Mouse (Mus musculus) CH12.LX (cell line): ENCODE measurements around the gene Hdac9. TPM values are rescaled to one million over a fixed set of nuclear protein-coding genes. Genes with fewer than 3 reads are reported as not detected.

ENCODE experiments used
- DNase-seq: peaks from one replicate; pipeline ENCODE4 v3.0.0-alpha.2; 2013; ENCODE audit errors: extremely low read depth
- H3K27ac ChIP-seq: 2 replicates; pipeline ENCODE4 v1.5.1; 2012; ENCODE audit warnings: low read depth, mild to moderate bottlenecking, control low read depth, moderate library complexity; ENCODE audit not compliant: insufficient read depth
- H3K27me3 ChIP-seq: replicated peaks from 2 replicates; pipeline ENCODE3; 2012; ENCODE audit warnings: inconsistent platforms
- H3K36me3 ChIP-seq, 2 experiments: replicated peaks in 1 of 2; 2 replicates each; pipeline versions ENCODE3 to v1.6.1; 2012; ENCODE audit warnings: inconsistent platforms in 1 of 2, low read length in 1 of 2, mild to moderate bottlenecking in 1 of 2, mixed read lengths in 1 of 2, moderate library complexity in 1 of 2; ENCODE audit not compliant: control insufficient read depth in 1 of 2, insufficient read depth in 1 of 2
- H3K4me1 ChIP-seq, 2 experiments: 2 replicates each; pipeline ENCODE4 v1.6.1; 2012; ENCODE audit warnings: inconsistent platforms in 1 of 2, moderate library complexity in 1 of 2; ENCODE audit not compliant: insufficient read depth in 2 of 2, control insufficient read depth in 1 of 2
- H3K4me2 ChIP-seq: 2 replicates; pipeline ENCODE4 v1.6.1; 2012; ENCODE audit warnings: low read depth, mild to moderate bottlenecking, control low read depth; ENCODE audit not compliant: poor library complexity, insufficient read depth, severe bottlenecking
- H3K4me3 ChIP-seq, 3 experiments: fragments of 150-350 bp in 1 of 3; sonication (generic) in 1 of 3; replicated peaks in 1 of 3; 2 replicates each; pipeline versions ENCODE3 to v1.5.1; 2011 to 2012; ENCODE audit warnings: low read depth in 2 of 3, low read length in 2 of 3, mild to moderate bottlenecking in 2 of 3, moderate library complexity in 2 of 3, control low read depth in 1 of 3, improper control_type of control experiment in 1 of 3, inconsistent platforms in 1 of 3, mixed read lengths in 1 of 3; ENCODE audit not compliant: poor library complexity in 1 of 3
- H3K79me2 ChIP-seq: replicated peaks from 2 replicates; pipeline ENCODE4 v1.6.1; 2012; ENCODE audit warnings: mild to moderate bottlenecking, moderate library complexity; ENCODE audit not compliant: control insufficient read depth, poor library complexity, insufficient read depth, severe bottlenecking; ENCODE audit errors: extremely low read depth
- H3K9ac ChIP-seq: 2 replicates; pipeline ENCODE4 v1.6.1; 2012; ENCODE audit warnings: low read depth, mild to moderate bottlenecking, control low read depth, moderate library complexity; ENCODE audit not compliant: insufficient read depth
- H3K9me3 ChIP-seq: replicated peaks from 2 replicates; pipeline ENCODE3; 2012; ENCODE audit warnings: low read length, inconsistent platforms, mixed read lengths
- CHD2 ChIP-seq: IDR thresholded peaks from 2 replicates; pipeline ENCODE4 v1.6.1; 2011; ENCODE audit warnings: low read length, improper control_type of control experiment
- CTCF ChIP-seq, 2 experiments: IDR thresholded peaks in 1 of 2; conservative IDR thresholded peaks in 1 of 2; 2 replicates each; pipeline ENCODE4 v1.5.1; 2011 to 2012; ENCODE audit warnings: low read depth in 2 of 2, low read length in 2 of 2, improper control_type of control experiment in 1 of 2, inconsistent platforms in 1 of 2, mild to moderate bottlenecking in 1 of 2, moderate library complexity in 1 of 2
- ELF1 ChIP-seq: IDR thresholded peaks from 2 replicates; pipeline ENCODE4 v1.6.1; 2014; ENCODE audit warnings: low read depth, mild to moderate bottlenecking, inconsistent platforms, low read length, improper control_type of control experiment
- EP300 ChIP-seq: IDR thresholded peaks from 2 replicates; pipeline ENCODE4 v1.6.1; 2011; ENCODE audit warnings: low read length, improper control_type of control experiment
- ETS1 ChIP-seq: conservative IDR thresholded peaks from 2 replicates; pipeline ENCODE4 v1.6.1; 2012; ENCODE audit warnings: low read depth, mild to moderate bottlenecking, inconsistent platforms, low read length, improper control_type of control experiment, moderate library complexity
- HCFC1 ChIP-seq: IDR thresholded peaks from 2 replicates; pipeline ENCODE4 v1.6.1; 2012; ENCODE audit warnings: low read depth, mild to moderate bottlenecking, inconsistent platforms, low read length, improper control_type of control experiment
- IRF4 ChIP-seq: IDR thresholded peaks from 2 replicates; pipeline ENCODE4 v1.6.1; 2014; ENCODE audit warnings: low read depth, mild to moderate bottlenecking, inconsistent platforms, low read length, improper control_type of control experiment
- JUN ChIP-seq: IDR thresholded peaks from 2 replicates; pipeline ENCODE4 v1.6.1; 2011; ENCODE audit warnings: low read depth, mild to moderate bottlenecking, low read length, improper control_type of control experiment, moderate library complexity; ENCODE audit not compliant: insufficient read depth
- JUND ChIP-seq: conservative IDR thresholded peaks from 2 replicates; pipeline ENCODE4 v1.6.1; 2011; ENCODE audit warnings: low read depth, low read length, improper control_type of control experiment
- KAT2A ChIP-seq: IDR thresholded peaks from 2 replicates; pipeline ENCODE4 v1.6.1; 2012; ENCODE audit warnings: low read length, improper control_type of control experiment, inconsistent platforms; ENCODE audit not compliant: insufficient replicate concordance
- MAZ ChIP-seq: IDR thresholded peaks from 2 replicates; pipeline ENCODE4 v1.6.1; 2012; ENCODE audit warnings: low read depth, mild to moderate bottlenecking, inconsistent platforms, low read length, improper control_type of control experiment, moderate library complexity
- MEF2A ChIP-seq: IDR thresholded peaks from 2 replicates; pipeline ENCODE4 v1.6.1; 2014; ENCODE audit warnings: low read depth, mild to moderate bottlenecking, inconsistent platforms, low read length, improper control_type of control experiment, borderline replicate concordance
- MXI1 ChIP-seq: IDR thresholded peaks from 2 replicates; pipeline ENCODE4 v1.6.1; 2011; ENCODE audit warnings: mild to moderate bottlenecking, low read depth, low read length, improper control_type of control experiment
- NELFE ChIP-seq: IDR thresholded peaks from 2 replicates; pipeline ENCODE4 v1.6.1; 2011; ENCODE audit warnings: low read depth, low read length, improper control_type of control experiment
- NRF1 ChIP-seq: IDR thresholded peaks from 2 replicates; pipeline ENCODE4 v1.6.1; 2014; ENCODE audit warnings: low read depth, mild to moderate bottlenecking, inconsistent platforms, low read length, improper control_type of control experiment, moderate library complexity
- PAX5 ChIP-seq: IDR thresholded peaks from 2 replicates; pipeline ENCODE4 v1.6.1; 2012; ENCODE audit warnings: low read length, inconsistent platforms, mixed read lengths
- RAD21 ChIP-seq: IDR thresholded peaks from 2 replicates; pipeline ENCODE4 v1.6.1; 2011; ENCODE audit warnings: low read depth, mild to moderate bottlenecking, low read length, improper control_type of control experiment, moderate library complexity
- RCOR1 ChIP-seq: conservative IDR thresholded peaks from 2 replicates; pipeline ENCODE4 v1.6.1; 2012; ENCODE audit warnings: low read depth, mild to moderate bottlenecking, inconsistent platforms, low read length, improper control_type of control experiment
- TBP ChIP-seq: conservative IDR thresholded peaks from 2 replicates; pipeline ENCODE4 v1.6.1; 2011; ENCODE audit warnings: low read depth, low read length, improper control_type of control experiment
- TCF12 ChIP-seq: IDR thresholded peaks from 2 replicates; pipeline ENCODE4 v1.6.1; 2014; ENCODE audit warnings: low read depth, mild to moderate bottlenecking, inconsistent platforms, low read length, improper control_type of control experiment
- UBTF ChIP-seq: IDR thresholded peaks from 2 replicates; pipeline ENCODE4 v1.6.1; 2012; ENCODE audit warnings: low read depth, mild to moderate bottlenecking, inconsistent platforms, low read length, improper control_type of control experiment, moderate library complexity
- USF2 ChIP-seq: conservative IDR thresholded peaks from 2 replicates; pipeline ENCODE4 v1.6.1; 2011; ENCODE audit warnings: low read depth, low read length, improper control_type of control experiment
- ZKSCAN1 ChIP-seq: IDR thresholded peaks from 2 replicates; pipeline ENCODE4 v1.6.1; 2012; ENCODE audit warnings: low read depth, inconsistent platforms, low read length, improper control_type of control experiment, borderline replicate concordance
- ZMIZ1 ChIP-seq: IDR thresholded peaks from 2 replicates; pipeline ENCODE4 v1.6.1; 2012; ENCODE audit warnings: low read depth, mild to moderate bottlenecking, inconsistent platforms, low read length, improper control_type of control experiment
- dilution Hi-C: fragments of 300-500 bp; cut with MboI; formaldehyde crosslinking; loops from 2 replicates; pipeline ENCODE4 v1.14.3; 2020; ENCODE audit warnings: low sequenced_read_pairs; ENCODE audit not compliant: extremely low pct_unique_long_range_greater_than_20kb, extremely low pct_ligation_motif_present
- in situ Hi-C: fragments of 300-500 bp; cut with MboI; formaldehyde crosslinking; loops from 3 replicates; pipeline ENCODE4 v1.14.3; 2019; ENCODE audit warnings: low sequenced_read_pairs, low pct_ligation_motif_present, low pct_unique_long_range_greater_than_20kb, mixed read lengths
- polyA plus RNA-seq: library from polyadenylated mRNA; unstranded; fragments of >175 nt; gene quantifications from 2 replicates; pipeline ENCODE4 v1.2.1, GENCODE M21; 2012; ENCODE audit warnings: low read depth; ENCODE audit not compliant: insufficient read length
- total RNA-seq, 2 experiments: library from RNA; depleted of rRNA; stranded (reverse); fragments of 300-350 nt in 1 of 2; fragments of >200 nt in 1 of 2; gene quantifications; 2 replicates each; pipeline ENCODE4 v1.2.3; 2012 to 2014

The Hdac9 gene
- total and polyA plus RNA-seq, 3 experiments = 0.04 to 0.38 (median 0.17) TPM

- Histone ChIP-seq H3K4me3 (no peak overlapping the region), H3K9me3 (no peaks in the 10 kb centered on the region), H3K79me2 (no peaks in the 10 kb centered on the region), H3K4me2 (no peak overlapping the region)
- in situ Hi-C loops = no loop called here
- TF ChIP-seq PAX5 = no peak
- TF ChIP-seq UBTF = no peak
- no peak for TF ChIP-seq MEF2A
- no peak for TF ChIP-seq TBP
- TF ChIP-seq ZMIZ1 = no peak
- no peak for TF ChIP-seq HCFC1
- no peak for TF ChIP-seq ZKSCAN1
- TF ChIP-seq, all 38 proteins: peak for 0
- Histone ChIP-seq H3K9ac (no peak overlapping the region), H3K36me3 (no peaks in the 10 kb centered on the region), H3K27me3 (no peaks in the 10 kb centered on the region), H3K4me1 (no peaks in the 10 kb centered on the region), H3K27ac (no peak overlapping the region)
- dilution Hi-C loops = no loop called here
- no peak for DNase-seq
Measured at GRCm38 (mm10) chr12:34087292-34087942, 829.5 kb downstream of the Hdac9 start.

- no peak for DNase-seq
- Histone ChIP-seq H3K27ac (no peak overlapping the region), H3K9me3 (no peaks in the 10 kb centered on the region), H3K27me3 (no peaks in the 10 kb centered on the region), H3K9ac (no peak overlapping the region), H3K4me2 (no peak overlapping the region), H3K79me2 (no peaks in the 10 kb centered on the region), H3K4me1 (no peaks in the 10 kb centered on the region), H3K4me3 (no peak overlapping the region), H3K36me3 (no peaks in the 10 kb centered on the region)
- TF ChIP-seq PAX5 (no peak), JUND (no peak), RAD21 (no peak), ETS1 (no peak), NRF1 (no peak), IRF4 (no peak), CTCF (conservative IDR thresholded peaks at IDR 0.05 in 1 of 2, IDR thresholded peaks at IDR 0.05 in 1 of 2; ENCODE audit: low read depth in 2 of 2, low read length in 2 of 2) (no peak), KAT2A (no peak), NELFE (no peak), ELF1 (no peak), RCOR1 (no peak), MXI1 (no peak), JUN (no peak), TCF12 (no peak), USF2 (no peak), CHD2 (no peak), MAZ (no peak), EP300 (no peak), HCFC1 (no peak), MEF2A (no peak)
- in situ Hi-C loops = no loop called here
- dilution Hi-C loops = no loop called here
Measured at GRCm38 (mm10) chr12:34076981-34077380, 839.9 kb downstream of the Hdac9 start.
